ENCODE assay signal across 10 mouse cellular contexts in the genomic region with DNA sequence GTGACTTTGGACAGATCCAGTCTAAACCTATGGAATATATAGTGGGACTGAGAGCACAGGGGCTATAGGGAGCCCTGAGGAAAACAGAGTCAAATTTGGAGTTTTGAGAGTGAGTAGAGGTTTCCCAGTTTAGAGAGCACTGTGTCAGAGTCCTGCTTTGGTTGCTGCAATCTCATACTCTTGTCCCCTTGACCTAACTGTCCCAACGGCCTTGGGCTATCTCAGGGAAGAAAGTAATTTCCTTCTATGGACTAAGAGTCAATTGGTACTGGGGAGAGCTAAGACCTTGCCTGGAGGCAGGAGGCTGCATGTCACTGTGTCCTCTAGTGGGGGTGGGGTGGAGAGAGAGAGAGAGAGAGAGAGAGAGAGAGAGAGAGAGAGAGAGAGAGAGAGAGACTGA. TPM values are rescaled to one million over a fixed set of nuclear protein-coding genes. Genes with fewer than 3 reads are reported as not detected.
DNase-seq lines count a peak whose midpoint lies in the region; ATAC-seq and TF ChIP-seq lines count a peak whose summit lies in the region.
"Had no signal": no experiment of that assay in that cellular context is flagged by ENCODE, and none has a peak within 500 bp of the region (broad histone marks: within the 10 kb centered on the region; RNA-seq: fewer than 3 reads in every experiment).

No protein-coding gene starts in this region.

- peaks cover 3% of the 10 kb centered on the region; the same call in 1 of the 2 replicates for H3K27me3 ChIP-seq in heart, embryonic 15.5 days
- peaks cover 23% of the 10 kb centered on the region for H3K27me3 ChIP-seq in lung, embryonic 14.5 days (ENCODE audit: insufficient read depth, low read length)
- H3K27me3 ChIP-seq in liver, embryonic 11.5 days (replicated peaks; ENCODE audit: control insufficient read depth, insufficient read depth, low read length), result peaks cover 45% of the 10 kb centered on the region
- H3K27me3 ChIP-seq in stomach, embryonic 16.5 days (ENCODE audit: control insufficient read depth, insufficient read depth, low read length), result peaks cover 4% of the 10 kb centered on the region; the same call in 1 of the 2 replicates

- intact Hi-C loops in heart, postnatal 10 days (cut with DNase I), result loop anchor here (5.0 kb wide), 1 partner anchor 142 kb away; a partner anchor contains a TSS

- no peak for DNase-seq in heart, postnatal 10 days
- DNase-seq in lung, embryonic 14.5 days, result no peak
- DNase-seq in lung, adult 18-20 months, result no peak
- DNase-seq in liver, embryonic 11.5 days (ENCODE audit: low spot score), result no peak
- no peak for DNase-seq in thymus, postnatal 36 days
- DNase-seq: thymus, postnatal 4 days had no signal

- no peak overlapping the region for H3K9ac ChIP-seq in heart, embryonic 15.5 days
- peak overlapping the region; percentile 55; the same call in 1 of the 2 replicates for H3K9ac ChIP-seq in lung, embryonic 14.5 days
- H3K9ac ChIP-seq in liver, embryonic 11.5 days (ENCODE audit: low read depth, low read length), result no peak overlapping the region
- peak overlapping the region; percentile 80 for H3K9ac ChIP-seq in stomach, embryonic 16.5 days (ENCODE audit: low read length)

- peak overlapping the region; percentile 61; the same call in 1 of the 2 replicates for H3K27ac ChIP-seq in heart, embryonic 15.5 days
- H3K27ac ChIP-seq in lung, embryonic 14.5 days (ENCODE audit: low read depth), result peak overlapping the region; percentile 86; the same call in 1 of the 2 replicates
- H3K27ac ChIP-seq in liver, embryonic 11.5 days (ENCODE audit: low read depth, low read length), result no peak overlapping the region
- peak overlapping the region; percentile 92; the same call in 1 of the 2 replicates for H3K27ac ChIP-seq in stomach, embryonic 16.5 days (ENCODE audit: low read length)

- no peaks in the 10 kb centered on the region for H3K9me3 ChIP-seq in heart, embryonic 15.5 days (replicated peaks)
- no peaks in the 10 kb centered on the region for H3K9me3 ChIP-seq in lung, embryonic 14.5 days (ENCODE audit: low read depth, low read length)
- no peaks in the 10 kb centered on the region for H3K9me3 ChIP-seq in liver, embryonic 11.5 days (ENCODE audit: control insufficient read depth, low read length)
- no peaks in the 10 kb centered on the region for H3K9me3 ChIP-seq in stomach, embryonic 16.5 days (replicated peaks; ENCODE audit: control insufficient read depth, low read length)
- H3K9me3 ChIP-seq: forebrain, embryonic 10.5 days had no signal

- H3K36me3 ChIP-seq in heart, embryonic 15.5 days, result peaks cover 28% of the 10 kb centered on the region; the same call in 1 of the 2 replicates
- H3K36me3 ChIP-seq in lung, embryonic 14.5 days (ENCODE audit: insufficient read depth), result peaks cover 37% of the 10 kb centered on the region
- peaks cover 5% of the 10 kb centered on the region; the same call in 1 of the 2 replicates for H3K36me3 ChIP-seq in liver, embryonic 11.5 days (ENCODE audit: control insufficient read depth, insufficient read depth, low read length)
- no peaks in the 10 kb centered on the region for H3K36me3 ChIP-seq in stomach, embryonic 16.5 days (ENCODE audit: control insufficient read depth, insufficient read depth, low read length)

- ATAC-seq in heart, embryonic 15.5 days (replicated peaks; ENCODE audit: insufficient number of reproducible peaks, insufficient read depth, low FRiP score, low read depth), result no peak
- no peak for ATAC-seq in lung, embryonic 14.5 days (ENCODE audit: insufficient read depth)
- ATAC-seq in liver, embryonic 11.5 days (replicated peaks; ENCODE audit: low FRiP score), result no peak
- ATAC-seq in stomach, embryonic 16.5 days (ENCODE audit: insufficient read depth, low FRiP score), result no peak

- 64% methylated on average over 1 of the region's 1 CpGs for WGBS in heart, embryonic 15.5 days
- WGBS in lung, embryonic 14.5 days, result 58% methylated on average over 1 of the region's 1 CpGs
- 27% methylated on average over 1 of the region's 1 CpGs for WGBS in liver, embryonic 11.5 days
- WGBS in stomach, embryonic 16.5 days, result 50% methylated on average over 1 of the region's 1 CpGs

- TF ChIP-seq CTCF in lung, embryonic 14.5 days (IDR thresholded peaks at IDR 0.05; ENCODE audit: low read depth), result no peak

- no peak overlapping the region for H3K4me3 ChIP-seq in heart, embryonic 15.5 days
- peak overlapping the region; percentile 72; the same call in 1 of the 2 replicates for H3K4me3 ChIP-seq in lung, embryonic 14.5 days (ENCODE audit: low read depth, low read length)
- H3K4me3 ChIP-seq in liver, embryonic 11.5 days (ENCODE audit: low read depth, low read length), result no peak overlapping the region
- no peak overlapping the region for H3K4me3 ChIP-seq in stomach, embryonic 16.5 days (replicated peaks; ENCODE audit: low read length)

- peaks cover 46% of the 10 kb centered on the region for H3K4me1 ChIP-seq in heart, embryonic 15.5 days (replicated peaks)
- peaks cover 6% of the 10 kb centered on the region; the same call in 1 of the 2 replicates for H3K4me1 ChIP-seq in lung, embryonic 14.5 days (ENCODE audit: insufficient read depth)
- peaks cover 10% of the 10 kb centered on the region for H3K4me1 ChIP-seq in liver, embryonic 11.5 days (replicated peaks; ENCODE audit: control insufficient read depth, insufficient read depth, low read length)
- peaks cover 9% of the 10 kb centered on the region for H3K4me1 ChIP-seq in stomach, embryonic 16.5 days (ENCODE audit: control insufficient read depth, insufficient read depth, low read length)

- H3K4me2 ChIP-seq in heart, embryonic 15.5 days, result peak overlapping the region; percentile 93; the same call in 1 of the 2 replicates
- peak overlapping the region; percentile 90 for H3K4me2 ChIP-seq in lung, embryonic 14.5 days
- H3K4me2 ChIP-seq in liver, embryonic 11.5 days, result peak overlapping the region; percentile 81; the same call in 1 of the 2 replicates
- H3K4me2 ChIP-seq in stomach, embryonic 16.5 days (ENCODE audit: low read depth, low read length), result peak overlapping the region; percentile 65

RNA-seq across cellular contexts. Expression of a gene that starts 3.1 kb away (rescaled TPM):
- polyA plus RNA-seq in heart, embryonic 15.5 days (2015; fragmentation: Nextera tagmentation; extraction: Ambion mirVana), result 47.6 and 52.8 TPM in 2 replicates
- 100 to 1,000 TPM; 102 to 119 TPM for total RNA-seq in heart, postnatal 10 days (2021)
- 41.2 and 46.9 TPM in 2 replicates for polyA plus RNA-seq in lung, embryonic 14.5 days (2014; fragmentation: Nextera tagmentation; extraction: Ambion mirVana)
- 15.6 and 16.1 TPM in 2 replicates for polyA plus RNA-seq in liver, embryonic 11.5 days (2014; fragmentation: Nextera tagmentation; extraction: Ambion mirVana)
- 65.5 and 73.3 TPM in 2 replicates for polyA plus RNA-seq in stomach, embryonic 16.5 days (2015; fragmentation: Nextera tagmentation; extraction: Ambion mirVana)

RNA-seq across cellular contexts. Expression of a gene that starts 5.9 kb away (rescaled TPM):
- 54.8 and 69.1 TPM in 2 replicates for polyA plus RNA-seq in heart, embryonic 15.5 days (2015; fragmentation: Nextera tagmentation; extraction: Ambion mirVana)
- total RNA-seq in heart, postnatal 10 days (2021), result 10 to 100 TPM; 64.2 to 64.5 TPM
- 81.1 and 81.2 TPM in 2 replicates for polyA plus RNA-seq in lung, embryonic 14.5 days (2014; fragmentation: Nextera tagmentation; extraction: Ambion mirVana)
- polyA plus RNA-seq in liver, embryonic 11.5 days (2014; fragmentation: Nextera tagmentation; extraction: Ambion mirVana), result 95.7 and 105 TPM in 2 replicates
- polyA plus RNA-seq in stomach, embryonic 16.5 days (2015; fragmentation: Nextera tagmentation; extraction: Ambion mirVana), result 82.0 and 82.3 TPM in 2 replicates

RNA-seq across cellular contexts. Expression of a gene that starts 22.0 kb away (rescaled TPM):
- 8.4 and 11.3 TPM in 2 replicates for polyA plus RNA-seq in heart, embryonic 15.5 days (2015; fragmentation: Nextera tagmentation; extraction: Ambion mirVana)
- total RNA-seq in heart, postnatal 10 days (2021), result 1 to 10 TPM; 5.4 to 6.7 TPM
- polyA plus RNA-seq in lung, embryonic 14.5 days (2014; fragmentation: Nextera tagmentation; extraction: Ambion mirVana), result 14.6 and 17.3 TPM in 2 replicates
- 12.9 and 15.3 TPM in 2 replicates for polyA plus RNA-seq in liver, embryonic 11.5 days (2014; fragmentation: Nextera tagmentation; extraction: Ambion mirVana)
- 17.1 and 20.5 TPM in 2 replicates for polyA plus RNA-seq in stomach, embryonic 16.5 days (2015; fragmentation: Nextera tagmentation; extraction: Ambion mirVana)

RNA-seq across cellular contexts. Expression of a gene that starts 56.1 kb away (rescaled TPM):
- polyA plus RNA-seq in heart, embryonic 15.5 days (2015; fragmentation: Nextera tagmentation; extraction: Ambion mirVana), result 15.2 and 17.1 TPM in 2 replicates
- total RNA-seq in heart, postnatal 10 days (2021), result 10 to 100 TPM; 19.1 to 23.8 TPM
- 33.8 and 34.3 TPM in 2 replicates for polyA plus RNA-seq in lung, embryonic 14.5 days (2014; fragmentation: Nextera tagmentation; extraction: Ambion mirVana)
- 16.2 and 17.8 TPM in 2 replicates for polyA plus RNA-seq in liver, embryonic 11.5 days (2014; fragmentation: Nextera tagmentation; extraction: Ambion mirVana)
- polyA plus RNA-seq in stomach, embryonic 16.5 days (2015; fragmentation: Nextera tagmentation; extraction: Ambion mirVana), result 23.1 and 24.5 TPM in 2 replicates

RNA-seq across cellular contexts. Expression of a gene that starts 56.2 kb away (rescaled TPM):
- polyA plus RNA-seq in heart, embryonic 15.5 days (2015; fragmentation: Nextera tagmentation; extraction: Ambion mirVana), result 3.5 and 4.1 TPM in 2 replicates
- 1 to 10 TPM; 3.9 to 7.6 TPM for total RNA-seq in heart, postnatal 10 days (2021)
- polyA plus RNA-seq in lung, embryonic 14.5 days (2014; fragmentation: Nextera tagmentation; extraction: Ambion mirVana), result 14.2 and 15.7 TPM in 2 replicates
- 12.2 and 14.6 TPM in 2 replicates for polyA plus RNA-seq in liver, embryonic 11.5 days (2014; fragmentation: Nextera tagmentation; extraction: Ambion mirVana)
- 3.5 and 4.2 TPM in 2 replicates for polyA plus RNA-seq in stomach, embryonic 16.5 days (2015; fragmentation: Nextera tagmentation; extraction: Ambion mirVana)
- total RNA-seq: hematopoietic stem cell, adult 5-6 weeks had no signal

Comparison
In these comparisons a context has a peak if more than half of its experiments do, and no peak if none do; other contexts are left out.
1. H3K9ac ChIP-seq: peak in lung, embryonic 14.5 days (single experiment) and stomach, embryonic 16.5 days (single experiment); none in heart, embryonic 15.5 days (single experiment) and liver, embryonic 11.5 days (single experiment).
2. Peak in every context shown above with its lines, with median percentiles within 50 percentile points of each other: H3K4me2 ChIP-seq.